In genomic region chr5:114807468-114807867, GRCm38 (mm10) we compare ENCODE assay signal across 12 mouse cellular contexts. TPM values are rescaled to one million over a fixed set of nuclear protein-coding genes. Genes with fewer than 3 reads are reported as not detected.
DNase-seq lines count a peak whose midpoint lies in the region; ATAC-seq and TF ChIP-seq lines count a peak whose summit lies in the region.
"Had no signal": no experiment of that assay in that cellular context is flagged by ENCODE, and none has a peak within 500 bp of the region (broad histone marks: within the 10 kb centered on the region; RNA-seq: fewer than 3 reads in every experiment).

No protein-coding gene starts in this region.

- no peak overlapping the region for H3K4me2 ChIP-seq in hindbrain, postnatal 0 days (ENCODE audit: low read depth, low read length)
- no peak overlapping the region for H3K4me2 ChIP-seq in hindbrain, embryonic 11.5 days (replicated peaks; ENCODE audit: low read depth, low read length)
- 0 out of 2 replicates have a peak overlapping the region, but pooled peaks have one; percentile 9 for H3K4me2 ChIP-seq in embryonic facial prominence, embryonic 13.5 days
- peak overlapping the region; percentile 60 for H3K4me2 ChIP-seq in liver, embryonic 13.5 days

- H3K9ac ChIP-seq in hindbrain, postnatal 0 days (replicated peaks; ENCODE audit: low read length) = no peak overlapping the region
- no peak overlapping the region for H3K9ac ChIP-seq in hindbrain, embryonic 11.5 days (ENCODE audit: low read depth, low read length)
- H3K9ac ChIP-seq in embryonic facial prominence, embryonic 13.5 days = no peak overlapping the region
- peak overlapping the region; percentile 60 for H3K9ac ChIP-seq in liver, embryonic 13.5 days

- H3K27ac ChIP-seq in hindbrain, postnatal 0 days = peak overlapping the region; percentile 58
- H3K27ac ChIP-seq in hindbrain, embryonic 11.5 days (ENCODE audit: low read depth, low read length) = no peak overlapping the region
- H3K27ac ChIP-seq in embryonic facial prominence, embryonic 13.5 days = peak overlapping the region; percentile 72
- peak overlapping the region; percentile 86 for H3K27ac ChIP-seq in liver, embryonic 13.5 days
- H3K27ac ChIP-seq: macrophage had no signal

- no peak overlapping the region for H3K4me3 ChIP-seq in hindbrain, postnatal 0 days (ENCODE audit: low read length)
- H3K4me3 ChIP-seq in hindbrain, embryonic 11.5 days (ENCODE audit: low read depth, low read length) = no peak overlapping the region
- no peak overlapping the region for H3K4me3 ChIP-seq in embryonic facial prominence, embryonic 13.5 days
- no peak overlapping the region; the same call in 1 of the 2 replicates for H3K4me3 ChIP-seq in liver, embryonic 13.5 days (replicated peaks)

- no peak for TF ChIP-seq CTCF in hindbrain, postnatal 0 days (IDR thresholded peaks at IDR 0.05; ENCODE audit: low read depth)

- DNase-seq in hindbrain, postnatal 0 days (ENCODE audit: low spot score) = no peak
- DNase-seq in hindbrain, embryonic 11.5 days (ENCODE audit: low spot score) = no peak
- DNase-seq in adipocyte (ENCODE audit: low spot score) = peak; percentile 62
- DNase-seq in liver, embryonic 13.5 days = peak; percentile 58
- no peak for DNase-seq in urinary bladder, postnatal 10 days (ENCODE audit: low spot score)
- DNase-seq in urinary bladder, postnatal 25 days (ENCODE audit: low spot score) = no peak
- no peak for DNase-seq in embryo, embryonic 9.5 days (ENCODE audit: extremely low spot score)
- DNase-seq: kidney, adult 11 months; thymus, postnatal 4 days had no signal

- 0 out of 2 replicates have a peak, but pooled peaks have one; percentile 36 for ATAC-seq in hindbrain, postnatal 0 days
- ATAC-seq in hindbrain, embryonic 11.5 days (ENCODE audit: low FRiP score) = no peak
- ATAC-seq in embryonic facial prominence, embryonic 13.5 days (ENCODE audit: insufficient number of reproducible peaks, insufficient read depth, low FRiP score, low TSS enrichment, low read depth) = peak; percentile 22; the same call in 1 of the 2 replicates
- ATAC-seq in liver, embryonic 13.5 days (ENCODE audit: low read depth) = peak; percentile 86

- no peaks in the 10 kb centered on the region for H3K9me3 ChIP-seq in hindbrain, postnatal 0 days (ENCODE audit: low read length)
- no peaks in the 10 kb centered on the region for H3K9me3 ChIP-seq in hindbrain, embryonic 11.5 days (ENCODE audit: control insufficient read depth, low read length)
- no peaks in the 10 kb centered on the region for H3K9me3 ChIP-seq in embryonic facial prominence, embryonic 13.5 days
- no peaks in the 10 kb centered on the region for H3K9me3 ChIP-seq in liver, embryonic 13.5 days (replicated peaks)

- no peaks in the 10 kb centered on the region for H3K4me1 ChIP-seq in hindbrain, postnatal 0 days (ENCODE audit: insufficient read depth, low read length)
- no peaks in the 10 kb centered on the region for H3K4me1 ChIP-seq in hindbrain, embryonic 11.5 days (replicated peaks; ENCODE audit: control insufficient read depth, insufficient read depth, low read length)
- peaks cover 34% of the 10 kb centered on the region for H3K4me1 ChIP-seq in embryonic facial prominence, embryonic 13.5 days
- peaks cover 81% of the 10 kb centered on the region for H3K4me1 ChIP-seq in liver, embryonic 13.5 days (replicated peaks)

- 21% methylated on average over 8 of the region's 8 CpGs for WGBS in hindbrain, postnatal 0 days
- 29% methylated on average over 8 of the region's 8 CpGs for WGBS in hindbrain, embryonic 11.5 days
- 22% methylated on average over 8 of the region's 8 CpGs for WGBS in embryonic facial prominence, embryonic 13.5 days
- 14% methylated on average over 8 of the region's 8 CpGs for WGBS in liver, embryonic 13.5 days (ENCODE audit: insufficient replicate concordance)

- H3K36me3 ChIP-seq in hindbrain, postnatal 0 days (ENCODE audit: insufficient read depth, low read length) = peaks cover 32% of the 10 kb centered on the region
- peaks cover 11% of the 10 kb centered on the region; the same call in 1 of the 2 replicates for H3K36me3 ChIP-seq in hindbrain, embryonic 11.5 days (ENCODE audit: control insufficient read depth, insufficient read depth, low read length)
- peaks cover 81% of the 10 kb centered on the region for H3K36me3 ChIP-seq in embryonic facial prominence, embryonic 13.5 days
- H3K36me3 ChIP-seq in liver, embryonic 13.5 days = peaks cover 45% of the 10 kb centered on the region

- H3K27me3 ChIP-seq in hindbrain, postnatal 0 days (ENCODE audit: insufficient read depth, low read length) = no peaks in the 10 kb centered on the region
- H3K27me3 ChIP-seq in hindbrain, embryonic 11.5 days (ENCODE audit: control insufficient read depth, insufficient read depth, low read length) = no peaks in the 10 kb centered on the region
- no peaks in the 10 kb centered on the region for H3K27me3 ChIP-seq in embryonic facial prominence, embryonic 13.5 days
- no peaks in the 10 kb centered on the region for H3K27me3 ChIP-seq in liver, embryonic 13.5 days

RNA-seq across cellular contexts. Expression of gene 1500011B03Rik, which starts 15.8 kb away (rescaled TPM):
- 250 and 316 TPM in 2 replicates for total RNA-seq in hindbrain, postnatal 0 days (2014; rRNA removed)
- polyA plus RNA-seq in hindbrain, postnatal 0 days (2015; fragmentation: Nextera tagmentation; extraction: Ambion mirVana) = 354 and 366 TPM in 2 replicates
- polyA plus RNA-seq in hindbrain, embryonic 11.5 days (2014; fragmentation: Nextera tagmentation; extraction: Ambion mirVana) = 163 and 167 TPM in 2 replicates
- polyA plus RNA-seq in embryonic facial prominence, embryonic 13.5 days (2015; fragmentation: Nextera tagmentation; extraction: Ambion mirVana) = 103 TPM in 2 replicates
- 31.0 and 32.0 TPM in 2 replicates for polyA plus RNA-seq in liver, embryonic 13.5 days (2015; fragmentation: Nextera tagmentation; extraction: Ambion mirVana)

RNA-seq across cellular contexts. Expression of gene Git2, which starts 32.2 kb away (rescaled TPM):
- total RNA-seq in hindbrain, postnatal 0 days (2014; rRNA removed) = 41.2 and 43.5 TPM in 2 replicates
- 34.4 and 36.4 TPM in 2 replicates for polyA plus RNA-seq in hindbrain, postnatal 0 days (2015; fragmentation: Nextera tagmentation; extraction: Ambion mirVana)
- polyA plus RNA-seq in hindbrain, embryonic 11.5 days (2014; fragmentation: Nextera tagmentation; extraction: Ambion mirVana) = 36.3 and 42.2 TPM in 2 replicates
- 49.6 and 49.8 TPM in 2 replicates for polyA plus RNA-seq in embryonic facial prominence, embryonic 13.5 days (2015; fragmentation: Nextera tagmentation; extraction: Ambion mirVana)
- 14.8 and 16.3 TPM in 2 replicates for polyA plus RNA-seq in liver, embryonic 13.5 days (2015; fragmentation: Nextera tagmentation; extraction: Ambion mirVana)

RNA-seq across cellular contexts. Expression of gene Ankrd13a, which starts 33.0 kb away (rescaled TPM):
- 44.7 and 55.1 TPM in 2 replicates for total RNA-seq in hindbrain, postnatal 0 days (2014; rRNA removed)
- 30.7 and 31.4 TPM in 2 replicates for polyA plus RNA-seq in hindbrain, postnatal 0 days (2015; fragmentation: Nextera tagmentation; extraction: Ambion mirVana)
- 71.0 and 71.7 TPM in 2 replicates for polyA plus RNA-seq in hindbrain, embryonic 11.5 days (2014; fragmentation: Nextera tagmentation; extraction: Ambion mirVana)
- 45.9 and 47.0 TPM in 2 replicates for polyA plus RNA-seq in embryonic facial prominence, embryonic 13.5 days (2015; fragmentation: Nextera tagmentation; extraction: Ambion mirVana)
- 43.3 and 49.0 TPM in 2 replicates for polyA plus RNA-seq in liver, embryonic 13.5 days (2015; fragmentation: Nextera tagmentation; extraction: Ambion mirVana)

RNA-seq across cellular contexts. Expression of gene 4930519G04Rik, which starts 46.0 kb away (rescaled TPM):
- not detected in 2 replicates for total RNA-seq in hindbrain, postnatal 0 days (2014; rRNA removed)
- not detected in 2 replicates for polyA plus RNA-seq in hindbrain, postnatal 0 days (2015; fragmentation: Nextera tagmentation; extraction: Ambion mirVana)
- not detected in 2 replicates for polyA plus RNA-seq in hindbrain, embryonic 11.5 days (2014; fragmentation: Nextera tagmentation; extraction: Ambion mirVana)
- 0.45 TPM in 1 of 2 replicates, not detected in the other for polyA plus RNA-seq in embryonic facial prominence, embryonic 13.5 days (2015; fragmentation: Nextera tagmentation; extraction: Ambion mirVana)
- not detected in 2 replicates for polyA plus RNA-seq in liver, embryonic 13.5 days (2015; fragmentation: Nextera tagmentation; extraction: Ambion mirVana)
- total RNA-seq: adrenal gland, postnatal 4 days had no signal
- polyA plus RNA-seq: macrophage had no signal

RNA-seq across cellular contexts. Expression of gene Gm9936, which starts 51.0 kb away (rescaled TPM):
- total RNA-seq in hindbrain, postnatal 0 days (2014; rRNA removed) = 3.5 and 3.9 TPM in 2 replicates
- 2.4 and 2.8 TPM in 2 replicates for polyA plus RNA-seq in hindbrain, postnatal 0 days (2015; fragmentation: Nextera tagmentation; extraction: Ambion mirVana)
- 0.40 and 0.69 TPM in 2 replicates for polyA plus RNA-seq in hindbrain, embryonic 11.5 days (2014; fragmentation: Nextera tagmentation; extraction: Ambion mirVana)
- polyA plus RNA-seq in embryonic facial prominence, embryonic 13.5 days (2015; fragmentation: Nextera tagmentation; extraction: Ambion mirVana) = 0.51 and 0.56 TPM in 2 replicates
- not detected in 2 replicates for polyA plus RNA-seq in liver, embryonic 13.5 days (2015; fragmentation: Nextera tagmentation; extraction: Ambion mirVana)
- polyA plus RNA-seq: macrophage had no signal

Comparison
In these comparisons a context has a peak if more than half of its experiments do, and no peak if none do; other contexts are left out.
1. DNase-seq: peak in adipocyte (single experiment) and liver, embryonic 13.5 days (single experiment); none in hindbrain, postnatal 0 days (single experiment), hindbrain, embryonic 11.5 days (single experiment), urinary bladder, postnatal 10 days (single experiment), urinary bladder, postnatal 25 days (single experiment) and embryo, embryonic 9.5 days (single experiment).
2. H3K4me2 ChIP-seq: peak in embryonic facial prominence, embryonic 13.5 days (single experiment) and liver, embryonic 13.5 days (single experiment); none in hindbrain, postnatal 0 days (single experiment) and hindbrain, embryonic 11.5 days (single experiment).